38 mouse cellular contexts compared by ENCODE assay signal in the genomic region with DNA sequence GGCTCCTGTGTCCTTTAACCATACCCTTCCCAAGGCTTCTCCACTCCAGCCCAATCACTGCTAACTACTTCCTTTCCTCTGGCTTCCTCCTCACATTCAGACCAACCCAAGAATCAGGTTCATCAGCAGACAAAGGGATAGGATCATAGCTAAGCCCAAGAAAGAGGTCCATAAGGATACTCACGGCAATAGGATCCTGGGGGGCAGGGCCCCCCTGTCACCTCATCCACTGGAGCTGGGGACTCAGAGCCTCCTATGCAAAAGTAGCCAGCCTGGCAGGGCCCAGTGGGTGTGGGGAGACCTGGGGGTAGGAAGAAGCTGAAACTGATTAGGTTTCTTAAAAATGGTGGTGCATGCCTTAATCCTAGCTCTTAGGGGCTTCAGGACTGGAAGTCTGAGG. TPM values are rescaled to one million over a fixed set of nuclear protein-coding genes. Genes with fewer than 3 reads are reported as not detected.
"Had no signal": no experiment of that assay in that cellular context is flagged by ENCODE, and none has a peak within 500 bp of the region (broad histone marks: within the 10 kb centered on the region; RNA-seq: fewer than 3 reads in every experiment).

No protein-coding gene starts in this region.

- H3K4me3 ChIP-seq: embryonic facial prominence, embryonic 10.5 days; embryonic facial prominence, embryonic 12.5 days; embryonic facial prominence, embryonic 13.5 days; embryonic facial prominence, embryonic 15.5 days; erythroblast, embryonic 14.5 days; forebrain, embryonic 10.5 days; forebrain, embryonic 12.5 days; forebrain, embryonic 13.5 days; forebrain, embryonic 15.5 days; gastrocnemius, adult 2 months; heart, adult 2 months had no signal

- H3K36me3 ChIP-seq: embryonic facial prominence, embryonic 10.5 days; embryonic facial prominence, embryonic 12.5 days; embryonic facial prominence, embryonic 13.5 days; embryonic facial prominence, embryonic 15.5 days; forebrain, embryonic 10.5 days; forebrain, embryonic 12.5 days; forebrain, embryonic 15.5 days had no signal

- H3K27ac ChIP-seq: embryonic facial prominence, embryonic 10.5 days; embryonic facial prominence, embryonic 12.5 days; embryonic facial prominence, embryonic 13.5 days; embryonic facial prominence, embryonic 15.5 days; forebrain, embryonic 10.5 days; forebrain, embryonic 12.5 days; forebrain, embryonic 13.5 days; forebrain, embryonic 15.5 days; gastrocnemius, adult 2 months; heart, adult 2 months had no signal

- H3K9ac ChIP-seq: embryonic facial prominence, embryonic 12.5 days; embryonic facial prominence, embryonic 13.5 days; embryonic facial prominence, embryonic 15.5 days; forebrain, embryonic 12.5 days; forebrain, embryonic 13.5 days; forebrain, embryonic 15.5 days; forebrain, postnatal 0 days had no signal

- H3K9me3 ChIP-seq: embryonic facial prominence, embryonic 10.5 days; embryonic facial prominence, embryonic 12.5 days; embryonic facial prominence, embryonic 13.5 days; embryonic facial prominence, embryonic 15.5 days; forebrain, embryonic 10.5 days; forebrain, embryonic 12.5 days; forebrain, embryonic 13.5 days; forebrain, embryonic 15.5 days had no signal

- H3K4me2 ChIP-seq: embryonic facial prominence, embryonic 12.5 days; embryonic facial prominence, embryonic 13.5 days; embryonic facial prominence, embryonic 15.5 days; forebrain, embryonic 12.5 days; forebrain, embryonic 13.5 days; forebrain, embryonic 15.5 days had no signal

- DNase-seq: cerebellum, adult 2 months; cerebellum, adult 8-10 months; cerebellum, adult 9-10 months; cerebellum, adult 9-11 months; cerebellum, postnatal 10 days; cerebellum, postnatal 14 days; cerebellum, postnatal 25 days; cerebellum, postnatal 36 days; embryo, embryonic 11 days; forebrain, postnatal 0 days; gastrocnemius, adult 2 months; gastrocnemius, postnatal 10 days; gastrocnemius, postnatal 14 days; gastrocnemius, postnatal 25 days; gastrocnemius, postnatal 36 days; heart, adult 18-20 months; heart, adult 2 months had no signal

- ATAC-seq: forebrain, embryonic 13.5 days; forebrain, embryonic 14.5 days; forebrain, embryonic 15.5 days; forebrain, embryonic 16.5 days; forebrain, postnatal 0 days had no signal

- H3K27me3 ChIP-seq: embryonic facial prominence, embryonic 12.5 days; embryonic facial prominence, embryonic 13.5 days; embryonic facial prominence, embryonic 15.5 days; forebrain, embryonic 12.5 days; forebrain, embryonic 13.5 days; forebrain, embryonic 15.5 days had no signal

- H3K4me1 ChIP-seq: embryonic facial prominence, embryonic 10.5 days; embryonic facial prominence, embryonic 12.5 days; embryonic facial prominence, embryonic 13.5 days; embryonic facial prominence, embryonic 15.5 days; forebrain, embryonic 10.5 days; forebrain, embryonic 12.5 days; forebrain, embryonic 13.5 days; forebrain, embryonic 15.5 days had no signal

RNA-seq across cellular contexts. Expression of gene Gm9195, which starts 17.1 kb away (rescaled TPM):
- total RNA-seq: common myeloid progenitor, adult 5-6 weeks; forebrain, postnatal 0 days; gastrocnemius, adult 18-20 months; gastrocnemius, adult 2 months; gastrocnemius, adult 8-10 months; gastrocnemius, postnatal 10 days; gastrocnemius, postnatal 14 days; gastrocnemius, postnatal 25 days; gastrocnemius, postnatal 36 days; gastrocnemius, postnatal 4 days; granulocyte monocyte progenitor cell, adult 5-6 weeks; heart, adult 18-20 months; heart, adult 2 months; heart, adult 8-10 months had no signal
- polyA plus RNA-seq: cerebellum, adult 2 months; embryonic facial prominence, embryonic 10.5 days; embryonic facial prominence, embryonic 11.5 days; embryonic facial prominence, embryonic 12.5 days; embryonic facial prominence, embryonic 13.5 days; embryonic facial prominence, embryonic 15.5 days; erythroblast, embryonic 14.5 days; forebrain, embryonic 10.5 days; forebrain, embryonic 11.5 days; forebrain, embryonic 12.5 days; forebrain, embryonic 13.5 days; forebrain, embryonic 14.5 days; forebrain, embryonic 15.5 days; forebrain, embryonic 16.5 days; forebrain, postnatal 0 days; frontal cortex, adult 2 months; gonadal fat pad, adult 2 months; heart, adult 2 months had no signal
